Mouse (Mus musculus): ENCODE measurements around the gene Hamp2.
A peak's percentile ranks its signal among the peaks of the same experiment; 100 is the strongest.

Gene Hamp2

GRCm38 (mm10) chr7:30891746-30892145, 32.7 kb downstream of the Hamp2 start:
- DNase-seq (ENCODE audit: low spot score in 2 of 2) = no peak

- no peak for DNase-seq (ENCODE audit: low spot score in 2 of 2)
Measured at GRCm38 (mm10) chr7:30890681-30891080, 33.8 kb downstream of the Hamp2 start.

- no peak for DNase-seq (ENCODE audit: low spot score in 2 of 2)
Measured at GRCm38 (mm10) chr7:30888786-30889185, 35.7 kb downstream of the Hamp2 start.

- DNase-seq (ENCODE audit: low spot score in 2 of 2) = no peak
Measured at GRCm38 (mm10) chr7:30887568-30888188, 36.8 kb downstream of the Hamp2 start.

- DNase-seq (ENCODE audit: low spot score in 2 of 2) = no peak
Measured at GRCm38 (mm10) chr7:30886852-30887251, 37.6 kb downstream of the Hamp2 start.

DNA sequence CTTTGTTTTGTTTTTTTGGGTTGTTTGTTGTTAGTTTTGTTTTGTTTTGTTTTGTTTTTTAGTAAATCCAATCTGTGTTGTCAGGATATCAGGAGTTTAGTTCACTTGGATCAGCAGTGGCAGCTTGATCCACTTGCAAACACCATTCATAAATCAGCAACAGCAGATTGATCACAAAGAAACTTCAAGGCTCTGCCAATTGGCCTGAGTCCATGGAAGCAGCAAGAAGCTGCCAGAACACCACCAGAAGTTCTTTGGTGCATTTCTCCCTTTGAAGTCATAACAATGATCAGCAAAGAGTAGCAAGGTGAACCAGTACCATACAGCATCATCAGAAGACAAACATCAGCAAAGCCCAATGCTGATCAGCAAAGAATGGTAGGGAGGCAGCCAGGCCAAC, 40.4 kb downstream of the Hamp2 start:
- DNase-seq (ENCODE audit: low spot score in 2 of 2) = no peak

DNA sequence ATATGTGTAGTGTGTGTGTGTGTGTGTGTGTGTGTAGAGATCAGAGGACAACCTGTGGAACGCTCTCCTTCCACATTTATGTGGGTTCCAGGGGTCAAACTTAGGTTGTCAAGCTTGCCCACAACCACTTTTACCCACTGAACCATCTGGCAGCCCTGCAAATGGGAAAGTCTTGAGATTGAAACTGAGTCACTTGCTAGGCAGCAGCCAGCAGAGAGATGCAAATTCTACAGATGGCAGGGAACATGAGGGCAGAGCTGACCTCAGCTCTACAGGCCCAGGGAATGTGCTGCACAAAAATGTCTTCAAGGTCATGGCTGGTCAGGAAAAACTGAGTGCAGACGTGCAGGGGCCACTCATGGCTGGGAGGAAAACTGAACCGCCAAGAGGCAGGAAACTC, 43.1 kb downstream of the Hamp2 start:
- DNase-seq (ENCODE audit: low spot score in 2 of 2) = no peak

GRCm38 (mm10) chr7:30880176-30880575, 44.3 kb downstream of the Hamp2 start, which contains the start of gene Cd22:
Cd22 (minus strand) TSS chr7:30880342.
- DNase-seq (ENCODE audit: low spot score in 2 of 2) = no peak

- DNase-seq (ENCODE audit: low spot score in 2 of 2) = no peak
Measured at GRCm38 (mm10) chr7:30878950-30879349, 45.5 kb downstream of the Hamp2 start.

DNA sequence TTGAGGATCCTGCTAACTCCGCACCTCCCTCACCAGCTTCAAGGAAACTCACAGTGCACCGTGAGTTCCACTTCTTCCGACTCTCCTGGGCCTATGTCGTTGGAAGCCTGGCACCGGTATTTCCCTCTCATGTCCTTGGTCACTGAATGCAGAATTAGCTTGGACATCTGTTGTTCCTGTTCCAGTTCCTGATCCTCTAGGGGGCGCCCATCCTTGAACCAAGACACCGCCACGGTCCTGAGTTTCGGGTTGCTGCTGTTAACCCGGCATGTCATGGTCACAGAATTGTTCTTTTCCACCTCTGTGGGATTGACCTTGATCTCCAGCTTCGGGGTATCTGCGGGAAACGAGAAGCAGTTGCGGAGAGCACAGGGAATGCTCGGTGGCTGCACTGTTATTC, 51.4 kb downstream of the Hamp2 start:
- DNase-seq (ENCODE audit: low spot score in 2 of 2) = peak; percentile 51 to 65

Measured in frontal cortex, postnatal 25 days (tissue).